Mouse (Mus musculus) MEL (cell line): Measurements from ENCODE around the gene Prss22. TPM values are rescaled to one million over a fixed set of nuclear protein-coding genes. Genes with fewer than 3 reads are reported as not detected.

Experiments
- DNase-seq: peaks from one replicate; pipeline ENCODE4 v3.0.0; 2011; ENCODE audit warnings: low read depth, low spot score
- H3K27ac ChIP-seq: 2 replicates; pipeline ENCODE4 v1.5.1; 2012; ENCODE audit warnings: low read depth, mild to moderate bottlenecking, control low read depth, low read length, moderate library complexity; ENCODE audit not compliant: control insufficient read depth
- H3K27me3 ChIP-seq, 2 experiments: fragments of 150-350 bp in 1 of 2; sonication (generic) in 1 of 2; 2 replicates each; pipeline ENCODE4 v1.6.1; 2012; ENCODE audit warnings: low read length in 2 of 2, mild to moderate bottlenecking in 2 of 2, improper control_type of control experiment in 1 of 2, moderate library complexity in 1 of 2; ENCODE audit not compliant: insufficient read depth in 2 of 2, control insufficient read depth in 1 of 2
- H3K36me3 ChIP-seq, 2 experiments: 2 replicates each; pipeline ENCODE4 v1.6.1; 2012 to 2014; ENCODE audit warnings: low read length in 2 of 2, improper control_type of control experiment in 1 of 2, inconsistent platforms in 1 of 2, mild to moderate bottlenecking in 1 of 2; ENCODE audit not compliant: insufficient read depth in 2 of 2, control insufficient read depth in 1 of 2
- H3K4me1 ChIP-seq, 2 experiments: fragments of 150-350 bp in 1 of 2; sonication (generic) in 1 of 2; 2 replicates each; pipeline ENCODE4 v1.6.1; 2012; ENCODE audit warnings: low read length in 2 of 2, improper control_type of control experiment in 1 of 2, mild to moderate bottlenecking in 1 of 2; ENCODE audit not compliant: insufficient read depth in 2 of 2, control insufficient read depth in 1 of 2
- H3K4me3 ChIP-seq, 2 experiments: fragments of 150-350 bp in 1 of 2; sonication (generic) in 1 of 2; 2 replicates each; pipeline ENCODE4 v1.5.1; 2012; ENCODE audit warnings: low read depth in 2 of 2, low read length in 2 of 2, mild to moderate bottlenecking in 2 of 2, moderate library complexity in 2 of 2, control low read depth in 1 of 2, improper control_type of control experiment in 1 of 2; ENCODE audit not compliant: control insufficient read depth in 1 of 2, insufficient read depth in 1 of 2
- H3K79me2 ChIP-seq: 2 replicates; pipeline ENCODE4 v1.6.1; 2012; ENCODE audit warnings: mild to moderate bottlenecking, low read length, moderate library complexity; ENCODE audit not compliant: control insufficient read depth, poor library complexity, insufficient read depth
- H3K9ac ChIP-seq: 2 replicates; pipeline ENCODE4 v1.6.1; 2012; ENCODE audit warnings: low read depth, mild to moderate bottlenecking, control low read depth, low read length, moderate library complexity; ENCODE audit not compliant: control insufficient read depth, poor library complexity, severe bottlenecking
- H3K9me3 ChIP-seq: fragments of 150-350 bp; sonication (generic); replicated peaks from 2 replicates; pipeline ENCODE4 v1.6.1; 2012; ENCODE audit warnings: mild to moderate bottlenecking, low read length, improper control_type of control experiment, moderate library complexity; ENCODE audit not compliant: insufficient read depth
- BHLHE40 ChIP-seq: IDR thresholded peaks from 2 replicates; pipeline ENCODE4 v1.6.1; 2012; ENCODE audit warnings: low read depth, mild to moderate bottlenecking, inconsistent platforms, low read length, improper control_type of control experiment, borderline replicate concordance
- CHD1 ChIP-seq: IDR thresholded peaks from 2 replicates; pipeline ENCODE4 v1.6.1; 2012; ENCODE audit warnings: low read depth, mild to moderate bottlenecking, inconsistent platforms, low read length, improper control_type of control experiment
- CHD2 ChIP-seq: IDR thresholded peaks from 2 replicates; pipeline ENCODE4 v1.6.1; 2011; ENCODE audit warnings: low read length, improper control_type of control experiment
- CTCF ChIP-seq, 3 experiments: IDR thresholded peaks in 2 of 3; conservative IDR thresholded peaks in 1 of 3; 2 replicates each; pipeline ENCODE4 v1.5.1; 2011 to 2012; ENCODE audit warnings: low read length in 3 of 3, low read depth in 2 of 3, mild to moderate bottlenecking in 2 of 3, improper control_type of control experiment in 1 of 3, inconsistent platforms in 1 of 3, mixed read lengths in 1 of 3, moderate library complexity in 1 of 3; ENCODE audit not compliant: control insufficient read depth in 1 of 3, insufficient read depth in 1 of 3, poor library complexity in 1 of 3, severe bottlenecking in 1 of 3
- ELF1 ChIP-seq: IDR thresholded peaks from 2 replicates; pipeline ENCODE4 v1.6.1; 2014; ENCODE audit warnings: low read depth, mild to moderate bottlenecking, inconsistent platforms, low read length, improper control_type of control experiment, moderate library complexity
- ETS1 ChIP-seq: IDR thresholded peaks from 2 replicates; pipeline ENCODE4 v1.6.1; 2012; ENCODE audit warnings: low read depth, mild to moderate bottlenecking, inconsistent platforms, low read length, improper control_type of control experiment, moderate library complexity
- GABPA ChIP-seq: IDR thresholded peaks from 2 replicates; pipeline ENCODE4 v1.6.1; 2012; ENCODE audit warnings: low read depth, mild to moderate bottlenecking, inconsistent platforms, low read length, improper control_type of control experiment, moderate library complexity
- MAX ChIP-seq: IDR thresholded peaks from 2 replicates; pipeline ENCODE4 v1.6.1; 2011; ENCODE audit warnings: low read length, improper control_type of control experiment
- POLR2A ChIP-seq, 2 experiments: IDR thresholded peaks; 2 replicates each; pipeline ENCODE4 v1.6.1; 2011 to 2012; ENCODE audit warnings: low read length in 2 of 2, mild to moderate bottlenecking in 2 of 2, control low read depth in 1 of 2, improper control_type of control experiment in 1 of 2, low read depth in 1 of 2, moderate library complexity in 1 of 2; ENCODE audit not compliant: control insufficient read depth in 1 of 2, insufficient read depth in 1 of 2, poor library complexity in 1 of 2
- POLR2AphosphoS2 ChIP-seq: IDR thresholded peaks from 2 replicates; pipeline ENCODE4 v1.6.1; 2011; ENCODE audit warnings: low read length, improper control_type of control experiment
- RCOR1 ChIP-seq: IDR thresholded peaks from 2 replicates; pipeline ENCODE4 v1.6.1; 2012; ENCODE audit warnings: low read depth, mild to moderate bottlenecking, inconsistent platforms, low read length, improper control_type of control experiment
- SIN3A ChIP-seq: IDR thresholded peaks from 2 replicates; pipeline ENCODE4 v1.6.1; 2012; ENCODE audit warnings: low read length, improper control_type of control experiment, inconsistent platforms
- TAL1 ChIP-seq: IDR thresholded peaks from 2 replicates; pipeline ENCODE4 v1.6.1; 2012; ENCODE audit warnings: mild to moderate bottlenecking, inconsistent platforms, low read length, moderate library complexity, mixed read lengths
- UBTF ChIP-seq: IDR thresholded peaks from 2 replicates; pipeline ENCODE4 v1.6.1; 2012; ENCODE audit warnings: low read depth, mild to moderate bottlenecking, inconsistent platforms, low read length, improper control_type of control experiment, moderate library complexity, borderline replicate concordance; ENCODE audit not compliant: insufficient read depth
- polyA plus RNA-seq, 2 experiments: library from polyadenylated mRNA; stranded (reverse) in 1 of 2; unstranded in 1 of 2; fragments of >175 nt in 1 of 2; fragments of >200 nt in 1 of 2; gene quantifications; 2 replicates each; pipeline versions ENCODE4 v1.2.1 to v1.2.4; 2012; ENCODE audit warnings: low replicate concordance in 2 of 2, low read depth in 1 of 2; ENCODE audit not compliant: insufficient read length in 2 of 2, insufficient read depth in 1 of 2, missing spikeins in 1 of 2
- total RNA-seq: library from RNA; depleted of rRNA; stranded (reverse); fragments of 300-350 nt; gene quantifications from 2 replicates; pipeline ENCODE4 v1.2.3, GENCODE M21; 2012

The Prss22 gene
- total and polyA plus RNA-seq, 3 experiments: not detected

GRCm38 (mm10) chr17:24037360-24037759, 39.5 kb upstream of the Prss22 start:
- Histone ChIP-seq H3K27ac (no peak overlapping the region), H3K9me3 (no peaks in the 10 kb centered on the region), H3K36me3 (no peaks in the 10 kb centered on the region), H3K4me1 (no peaks in the 10 kb centered on the region), H3K4me3 (no peak overlapping the region), H3K9ac (no peak overlapping the region), H3K79me2 (no peaks in the 10 kb centered on the region), H3K27me3 (peaks cover 5 to 10% of the 10 kb centered on the region in 2 experiments)
- DNase-seq: no peak
- TF ChIP-seq MAX (no peak), ETS1 (no peak), GABPA (no peak), UBTF (no peak), BHLHE40 (no peak)

DNA sequence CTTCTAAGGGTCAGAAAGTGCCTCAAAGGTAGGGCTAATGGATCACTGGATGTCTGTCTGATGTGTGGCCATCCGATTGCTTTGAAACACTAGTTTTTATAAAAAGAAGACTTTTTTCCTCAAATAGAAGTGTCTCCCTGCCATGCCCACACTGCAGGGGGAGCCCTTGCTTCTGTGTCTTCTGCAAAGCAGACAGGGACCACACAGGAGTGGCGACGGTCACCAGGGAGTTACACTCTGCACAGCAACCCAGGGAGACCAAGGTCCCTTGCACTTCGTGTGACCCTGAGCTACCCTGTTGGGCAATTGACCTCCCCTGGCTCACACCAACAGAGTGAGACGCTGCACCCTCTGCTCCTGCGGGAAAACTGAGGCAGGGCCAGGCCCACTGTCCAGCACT, 39.1 kb upstream of the Prss22 start:
- H3K27me3 ChIP-seq: peaks cover 5 to 10% of the 10 kb centered on the region in 2 experiments
- H3K4me3 ChIP-seq: no peak overlapping the region
- H3K9ac ChIP-seq: no peak overlapping the region
- TF ChIP-seq GABPA (no peak), CTCF (IDR thresholded peaks at IDR 0.05 in 2 of 3, conservative IDR thresholded peaks at IDR 0.05 in 1 of 3; ENCODE audit: control insufficient read depth in 1 of 3, insufficient read depth in 1 of 3, low read depth in 2 of 3, low read length in 3 of 3, poor library complexity in 1 of 3, severe bottlenecking in 1 of 3) (peak in 2 of 3 experiments; percentile 23 to 24; a peak in 3 of 6 replicates), BHLHE40 (no peak)
- H3K79me2 ChIP-seq: no peaks in the 10 kb centered on the region
- no peaks in the 10 kb centered on the region for H3K36me3 ChIP-seq
- no peak overlapping the region for H3K27ac ChIP-seq
- DNase-seq: no peak
- no peaks in the 10 kb centered on the region for H3K4me1 ChIP-seq
- no peaks in the 10 kb centered on the region for H3K9me3 ChIP-seq

- no peak overlapping the region for H3K27ac ChIP-seq
- peaks cover 7 to 10% of the 10 kb centered on the region in 2 experiments for H3K27me3 ChIP-seq
- no peaks in the 10 kb centered on the region for H3K9me3 ChIP-seq
- H3K79me2 ChIP-seq: no peaks in the 10 kb centered on the region
- no peak for TF ChIP-seq CHD1
- TF ChIP-seq ELF1: no peak
- TF ChIP-seq SIN3A: no peak
- no peak for TF ChIP-seq TAL1
- TF ChIP-seq POLR2AphosphoS2: no peak
- no peak for TF ChIP-seq RCOR1
- TF ChIP-seq CHD2: no peak
- TF ChIP-seq POLR2A (IDR thresholded peaks at IDR 0.05; ENCODE audit: control insufficient read depth in 1 of 2, insufficient read depth in 1 of 2, low read depth in 1 of 2, low read length in 2 of 2, poor library complexity in 1 of 2): no peak
- no peak overlapping the region for H3K4me3 ChIP-seq
- no peak overlapping the region for H3K9ac ChIP-seq
- H3K36me3 ChIP-seq: no peaks in the 10 kb centered on the region
- no peaks in the 10 kb centered on the region for H3K4me1 ChIP-seq
- DNase-seq: no peak
Measured at GRCm38 (mm10) chr17:24035087-24035486, 37.2 kb upstream of the Prss22 start.
